Mouse (Mus musculus) yolk sac, embryonic 10.5 days (tissue): ENCODE measurements around the gene Samhd1.

ENCODE experiments used
- DNase-seq: peaks from one replicate; pipeline ENCODE4 v3.0.0-alpha.2; 2017; ENCODE audit warnings: low spot score

Samhd1 gene

GRCm38 (mm10) chr2:157136176-157136575 lies 1.1 kb upstream of the Samhd1 start:
- DNase-seq: no peak

GRCm38 (mm10) chr2:157135529-157136120 lies 560 bp upstream of the Samhd1 start:
- DNase-seq: no peak

GRCm38 (mm10) chr2:157134479-157134931 lies 560 bp downstream of the Samhd1 start:
- DNase-seq: no peak

- DNase-seq: no peak
Observed at GRCm38 (mm10) chr2:157133769-157134478, 1.1 kb downstream of the Samhd1 start.

- no peak for DNase-seq
Observed at GRCm38 (mm10) chr2:157132686-157133540, 2.2 kb downstream of the Samhd1 start.

- DNase-seq: no peak
Observed at GRCm38 (mm10) chr2:157132086-157132485, 3.0 kb downstream of the Samhd1 start.

- no peak for DNase-seq
Observed at GRCm38 (mm10) chr2:157130813-157131514, 4.1 kb downstream of the Samhd1 start.

- no peak for DNase-seq
Observed at GRCm38 (mm10) chr2:157129601-157130164, 5.4 kb downstream of the Samhd1 start.

- DNase-seq: no peak
Observed at GRCm38 (mm10) chr2:157129096-157129495, 6.0 kb downstream of the Samhd1 start.

- DNase-seq: no peak
Observed at GRCm38 (mm10) chr2:157128072-157128471, 7.0 kb downstream of the Samhd1 start.

- no peak for DNase-seq
Observed at GRCm38 (mm10) chr2:157127370-157127769, 7.7 kb downstream of the Samhd1 start.

- DNase-seq: no peak
Observed at GRCm38 (mm10) chr2:157125246-157125645, 9.8 kb downstream of the Samhd1 start.

- no peak for DNase-seq
Observed at GRCm38 (mm10) chr2:157121766-157122165, 13.3 kb downstream of the Samhd1 start.

- DNase-seq: no peak
Observed at GRCm38 (mm10) chr2:157119075-157119474, 16.0 kb downstream of the Samhd1 start.

- DNase-seq: no peak
Observed at GRCm38 (mm10) chr2:157118556-157118955, 16.5 kb downstream of the Samhd1 start.

GRCm38 (mm10) chr2:157116964-157117363 lies 18.1 kb downstream of the Samhd1 start:
- no peak for DNase-seq

- DNase-seq: no peak
Observed at GRCm38 (mm10) chr2:157108236-157108635, 26.8 kb downstream of the Samhd1 start.

GRCm38 (mm10) chr2:157104454-157104853 lies 30.6 kb downstream of the Samhd1 start:
- no peak for DNase-seq

GRCm38 (mm10) chr2:157102256-157102655 lies 32.8 kb downstream of the Samhd1 start:
- DNase-seq: no peak

GRCm38 (mm10) chr2:157101650-157102049 lies 33.4 kb downstream of the Samhd1 start:
- DNase-seq: no peak

- DNase-seq: no peak
Observed at GRCm38 (mm10) chr2:157100319-157100605, 34.8 kb downstream of the Samhd1 start.
